Mouse (Mus musculus): ENCODE data around the gene Csrnp1. TPM values are rescaled to one million over a fixed set of nuclear protein-coding genes. Genes with fewer than 3 reads are reported as not detected.

The Csrnp1 gene
- total RNA-seq, 2 experiments from 2014 or later = 12.5 to 19.1 TPM

DNA sequence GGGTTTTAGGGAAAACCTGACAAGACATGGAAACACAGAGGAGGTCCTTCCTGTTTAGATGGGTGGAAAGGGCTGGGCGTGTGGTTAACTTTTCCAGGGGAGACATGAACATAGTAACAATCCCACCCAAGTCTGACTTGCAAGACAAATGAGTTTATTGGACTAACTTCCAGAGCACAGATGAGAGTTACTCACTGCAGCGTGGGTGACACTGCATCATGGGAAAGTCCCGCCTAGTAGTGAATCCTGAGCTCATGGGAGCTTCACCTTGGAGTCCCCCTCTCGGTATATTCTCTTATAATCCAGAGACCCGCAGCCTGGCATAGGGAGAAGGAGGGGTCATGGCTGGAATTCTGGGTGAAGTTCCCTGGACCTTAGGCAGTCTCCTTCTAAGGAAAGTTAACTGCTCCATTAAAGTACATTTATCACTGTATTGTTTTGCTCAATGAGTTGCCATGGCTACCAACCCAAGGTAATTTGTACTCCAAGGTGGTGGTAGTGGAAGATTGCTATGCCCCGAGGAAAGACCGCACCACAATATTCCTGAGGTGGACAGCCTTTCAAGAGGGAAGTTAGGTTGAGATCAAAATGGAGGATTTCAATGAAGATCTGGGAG is 24.9 kb upstream of the Csrnp1 start:
- DNase-seq (ENCODE audit: low spot score in 2 of 2) = no peak
- intact Hi-C loops (cut with DNase I) = no loop called here

DNA sequence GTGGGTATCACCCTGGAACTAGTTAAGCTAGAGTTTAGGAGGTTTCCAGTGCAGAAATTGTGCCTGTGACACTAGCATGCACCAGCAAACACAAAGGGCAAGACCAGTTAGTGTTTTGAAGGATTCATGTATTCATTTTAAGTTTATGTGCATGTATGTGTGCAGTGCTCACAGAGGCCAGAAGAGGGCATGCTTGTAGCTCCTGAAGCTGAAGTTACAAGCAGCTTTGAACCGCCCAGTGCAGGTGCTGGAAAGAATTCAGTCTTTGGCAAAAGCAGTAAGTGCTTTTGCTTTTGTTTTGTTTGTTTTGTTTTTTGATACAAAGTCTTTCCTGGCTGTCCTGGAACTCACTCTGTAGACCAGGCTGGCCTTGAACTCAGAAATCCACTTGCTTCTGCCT is 23.4 kb upstream of the Csrnp1 start:
- intact Hi-C loops (cut with DNase I) = no loop called here
- DNase-seq (ENCODE audit: low spot score in 2 of 2) = no peak

GRCm38 (mm10) chr9:120005936-120006335 is 21.5 kb upstream of the Csrnp1 start:
- DNase-seq (ENCODE audit: low spot score in 2 of 2) = no peak
- intact Hi-C loops (cut with DNase I) = no loop called here

- DNase-seq (ENCODE audit: low spot score in 2 of 2) = no peak
- intact Hi-C loops (cut with DNase I) = no loop called here
These were observed 18.4 kb upstream of the Csrnp1 start for GRCm38 (mm10) chr9:120002893-120003292.

GRCm38 (mm10) chr9:120001945-120002725 is 17.7 kb upstream of the Csrnp1 start:
- DNase-seq (ENCODE audit: low spot score in 2 of 2) = peak; percentile 69 to 79
- intact Hi-C loops (cut with DNase I) = no loop called here

- intact Hi-C loops (cut with DNase I) = no loop called here
These were observed 16.3 kb upstream of the Csrnp1 start for GRCm38 (mm10) chr9:120000761-120001160.

GRCm38 (mm10) chr9:119999636-120000035 is 15.2 kb upstream of the Csrnp1 start:
- peak in 1 of 2 experiments; percentile 3 for DNase-seq (ENCODE audit: low spot score in 2 of 2)
- intact Hi-C loops (cut with DNase I) = no loop called here

More at GRCm38 (mm10) chr9:120000761-120001160, 16.3 kb upstream of the Csrnp1 start:
- DNase-seq (ENCODE audit: low spot score in 2 of 2) = no peak

GRCm38 (mm10) chr9:119998776-119999175 is 14.3 kb upstream of the Csrnp1 start:
- intact Hi-C loops (cut with DNase I) = no loop called here
- DNase-seq (ENCODE audit: low spot score in 2 of 2) = no peak

DNA sequence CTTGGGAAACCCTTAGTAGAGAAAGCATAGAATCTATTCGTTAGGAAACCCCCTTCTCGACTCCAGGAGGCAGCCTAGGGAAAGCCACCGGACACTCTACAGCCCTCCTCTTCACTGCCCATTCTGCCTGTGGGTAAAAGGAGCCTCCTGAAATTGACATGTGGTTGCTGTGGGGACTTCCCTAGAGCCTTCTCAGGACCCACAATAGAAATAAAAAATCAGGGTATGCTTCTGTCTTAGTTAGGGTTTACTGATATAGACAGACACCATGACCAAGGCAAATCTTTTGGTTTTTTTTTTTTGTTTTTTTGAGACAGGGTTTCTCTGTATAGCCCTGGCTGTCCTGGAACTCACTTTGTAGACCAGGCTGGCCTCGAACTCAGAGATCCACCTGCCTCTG is 11.6 kb upstream of the Csrnp1 start:
- intact Hi-C loops (cut with DNase I) = no loop called here
- DNase-seq (ENCODE audit: low spot score in 2 of 2) = no peak

DNA sequence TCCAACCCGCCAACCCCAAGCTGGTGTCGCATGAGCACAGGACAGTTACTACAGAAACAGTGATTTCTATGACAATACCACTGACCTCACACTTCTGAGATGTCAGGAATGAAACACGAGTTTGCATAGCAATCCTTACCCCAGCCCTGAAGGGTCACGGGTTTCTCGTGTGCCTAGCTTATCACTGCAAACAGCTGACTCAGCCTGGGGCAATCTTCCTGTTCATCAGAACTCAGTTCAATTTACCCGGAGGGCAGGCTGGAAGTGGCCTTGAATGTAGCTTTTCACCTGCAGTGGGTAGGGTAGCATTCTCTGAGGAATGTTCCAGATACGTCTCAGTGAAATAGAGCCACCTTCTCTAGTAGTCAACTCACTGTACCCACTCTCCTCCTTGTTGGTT is 9.7 kb upstream of the Csrnp1 start:
- DNase-seq (ENCODE audit: low spot score in 2 of 2) = no peak
- intact Hi-C loops (cut with DNase I) = no loop called here

GRCm38 (mm10) chr9:119993092-119993844 is 8.8 kb upstream of the Csrnp1 start:
- intact Hi-C loops (cut with DNase I) = no loop called here
- DNase-seq (ENCODE audit: low spot score in 2 of 2) = no peak

- intact Hi-C loops (cut with DNase I) = no loop called here
- DNase-seq (ENCODE audit: low spot score in 2 of 2) = no peak
These were observed 6.9 kb upstream of the Csrnp1 start for GRCm38 (mm10) chr9:119991310-119991709.

DNA sequence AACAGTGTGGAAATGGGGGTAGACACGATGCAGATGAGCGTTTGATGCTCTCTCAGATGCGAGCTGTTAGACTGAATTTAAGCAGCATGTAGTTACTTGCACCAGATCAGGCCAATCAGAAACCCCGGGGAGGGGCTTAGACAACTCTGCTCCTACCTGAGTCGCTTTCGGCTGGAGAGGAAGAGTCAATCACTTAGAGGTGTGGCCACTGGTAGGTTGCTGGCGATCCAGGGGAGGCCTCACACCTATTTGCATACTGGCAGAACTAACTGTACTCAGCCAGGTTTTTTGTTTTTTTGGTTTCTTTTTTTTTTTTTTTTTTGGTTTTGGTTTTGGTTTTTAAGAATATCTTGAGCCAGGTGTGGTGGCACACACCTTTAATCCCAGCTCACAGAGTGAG is 3.8 kb upstream of the Csrnp1 start:
- no peak for DNase-seq (ENCODE audit: low spot score in 2 of 2)
- intact Hi-C loops (cut with DNase I) = no loop called here

- intact Hi-C loops (cut with DNase I) = no loop called here
These were observed 1.6 kb upstream of the Csrnp1 start for GRCm38 (mm10) chr9:119985881-119986574.

DNA sequence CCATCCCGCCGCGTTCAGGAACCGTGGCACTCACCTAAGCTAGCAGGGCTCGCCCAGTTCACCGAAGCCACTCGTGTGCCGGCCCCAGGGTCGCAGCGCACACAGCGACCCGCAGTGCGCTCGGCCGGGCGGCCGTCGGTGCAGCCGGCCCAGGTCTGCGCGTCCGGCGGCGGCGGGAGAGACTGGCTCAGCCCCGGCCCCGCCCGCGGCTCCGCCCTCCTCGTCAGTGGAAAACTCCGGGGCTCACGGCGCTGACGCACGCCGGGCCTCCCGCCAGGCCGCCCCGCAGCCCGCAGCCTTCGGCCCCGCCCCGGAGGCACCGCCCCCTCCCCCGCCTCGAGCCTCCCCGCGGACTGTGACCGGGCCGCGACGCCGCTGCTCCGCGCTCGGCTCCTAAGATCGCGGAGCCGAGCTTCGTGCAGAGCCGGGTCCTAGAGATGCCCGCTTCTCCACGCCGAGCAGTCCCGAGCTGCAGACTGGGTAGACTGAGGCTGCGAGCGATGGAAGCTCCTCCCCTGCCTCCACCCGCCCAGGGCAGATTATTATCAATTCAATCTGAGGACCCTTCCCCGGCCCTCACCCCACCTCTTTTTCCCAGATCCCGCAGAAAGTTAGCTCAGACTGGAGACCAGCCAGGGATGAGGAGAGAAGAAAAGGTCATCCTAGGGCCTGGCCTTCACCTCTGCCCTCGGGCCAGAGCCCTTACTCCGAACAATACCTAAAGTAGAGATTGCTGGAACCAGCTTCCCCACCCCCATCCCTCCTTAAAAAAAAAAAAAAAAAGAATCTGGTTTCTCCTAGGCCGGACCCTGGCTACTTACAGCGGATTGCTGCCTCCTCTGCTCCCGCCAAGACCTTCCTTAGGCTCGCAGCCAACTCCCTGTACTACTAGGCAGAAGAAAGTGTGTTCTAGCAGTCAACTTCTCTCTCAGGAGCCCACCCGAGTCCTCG is 598 bp downstream of the Csrnp1 start:
- intact Hi-C loops (cut with DNase I) = loop anchor here (2.0 kb wide), 1 partner anchor 27 kb away; no protein-coding TSS in a partner anchor
- peak; percentile 88 to 93 for DNase-seq (ENCODE audit: low spot score in 2 of 2)

More at GRCm38 (mm10) chr9:119985881-119986574, 1.6 kb upstream of the Csrnp1 start:
- no peak for DNase-seq (ENCODE audit: low spot score in 2 of 2)

DNA sequence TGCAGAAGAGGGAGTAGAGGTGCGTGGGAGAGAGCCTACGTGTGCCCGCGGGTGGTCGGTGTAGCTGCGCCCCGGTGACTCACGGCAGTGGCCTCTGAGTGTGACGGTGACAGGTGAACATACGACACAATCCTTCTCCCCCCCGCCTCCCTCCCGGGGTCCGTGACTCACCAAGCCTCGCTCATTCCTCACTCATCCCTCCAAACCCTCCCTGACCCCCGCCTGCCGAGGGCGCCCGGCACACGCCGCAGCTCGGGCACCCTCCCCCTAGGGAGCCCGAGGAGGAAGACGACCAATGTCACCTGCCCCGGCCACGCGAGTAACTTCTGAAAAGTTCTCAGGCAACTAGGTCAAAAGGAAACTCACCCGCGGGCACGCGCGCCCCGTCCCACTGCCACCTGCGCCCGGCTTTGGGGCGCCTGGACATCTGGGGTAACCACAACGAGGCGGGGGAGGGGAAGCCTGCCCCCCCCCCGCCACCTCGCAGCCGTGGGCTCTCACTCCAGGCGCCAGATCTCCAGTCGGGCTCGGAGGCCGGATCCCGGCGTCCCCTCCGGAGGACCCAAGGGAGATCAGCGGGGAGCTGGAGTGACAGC is 1.4 kb downstream of the Csrnp1 start:
- peak; percentile 46 to 50 for DNase-seq (ENCODE audit: low spot score in 2 of 2)
- intact Hi-C loops (cut with DNase I) = loop anchor here (2.0 kb wide), 1 partner anchor 28 kb away; no protein-coding TSS in a partner anchor

- intact Hi-C loops (cut with DNase I) = loop anchor here (2.0 kb wide), 1 partner anchor 28 kb away; no protein-coding TSS in a partner anchor
- peak; percentile 56 for DNase-seq (ENCODE audit: low spot score in 2 of 2)
These were observed 2.1 kb downstream of the Csrnp1 start for GRCm38 (mm10) chr9:119982241-119982811.
